Mouse (Mus musculus) G1E (cell line): ENCODE measurements around the gene Ralgps1. TPM values are rescaled to one million over a fixed set of nuclear protein-coding genes. Genes with fewer than 3 reads are reported as not detected.
A peak's percentile ranks its signal among the peaks of the same experiment; 100 is the strongest.

Experiments
- ATAC-seq: 2 replicates; pipeline ENCODE4 v1.8.0; 2016; ENCODE audit warnings: mild to moderate bottlenecking; ENCODE audit not compliant: insufficient number of reproducible peaks, poor library complexity, low FRiP score, severe bottlenecking; ENCODE audit errors: extremely low read depth
- DNase-seq: peaks from one replicate; pipeline ENCODE4 v3.0.0; 2012; ENCODE audit warnings: low spot score
- H3K27me3 ChIP-seq: 2 replicates; pipeline ENCODE4 v1.6.1; 2012; ENCODE audit warnings: mild to moderate bottlenecking, low read length, inconsistent platforms; ENCODE audit not compliant: insufficient read depth
- H3K36me3 ChIP-seq: replicated peaks from 2 replicates; pipeline ENCODE3; 2012; ENCODE audit warnings: mild to moderate bottlenecking, inconsistent platforms
- H3K4me1 ChIP-seq: 2 replicates; pipeline ENCODE4 v1.6.1; 2012; ENCODE audit warnings: low read depth, low read length, inconsistent platforms, mixed read lengths; ENCODE audit not compliant: insufficient read depth
- H3K4me3 ChIP-seq: 2 replicates; pipeline ENCODE4 v1.5.1; 2012; ENCODE audit warnings: low read depth, mild to moderate bottlenecking, inconsistent platforms, low read length, moderate library complexity, mixed read lengths
- H3K9me3 ChIP-seq: replicated peaks from 2 replicates; pipeline ENCODE4 v1.6.1; 2012; ENCODE audit warnings: inconsistent platforms
- CTCF ChIP-seq: IDR thresholded peaks from 2 replicates; pipeline ENCODE4 v1.5.1; 2012; ENCODE audit warnings: low read depth, low read length, inconsistent platforms, mixed read lengths
- GATA1 ChIP-seq: IDR thresholded peaks from 2 replicates; pipeline ENCODE4 v1.6.1; 2012; ENCODE audit warnings: borderline replicate concordance, low read length, inconsistent platforms, mixed read lengths
- GATA2 ChIP-seq: IDR thresholded peaks from 2 replicates; pipeline ENCODE4 v1.6.1; 2012; ENCODE audit warnings: low read depth, low read length, inconsistent platforms, borderline replicate concordance
- POLR2AphosphoS5 ChIP-seq: IDR thresholded peaks from 2 replicates; pipeline ENCODE4 v1.6.1; 2012; ENCODE audit warnings: low read depth, low read length, inconsistent platforms; ENCODE audit not compliant: insufficient replicate concordance
- TAL1 ChIP-seq: conservative IDR thresholded peaks from 2 replicates; pipeline ENCODE4 v1.6.1; 2012; ENCODE audit warnings: low read depth, low read length, inconsistent platforms, mixed read lengths
- polyA plus RNA-seq: library from polyadenylated mRNA; stranded (reverse); fragments of >175 nt; gene quantifications from 2 replicates; pipeline ENCODE4 v1.2.3, GENCODE M21; 2012
- total RNA-seq, 2 experiments: library from RNA; stranded (forward) in 1 of 2; stranded (reverse) in 1 of 2; fragments of 200-1000 nt in 1 of 2; fragments of >200 nt in 1 of 2; fragmentation: Nextera tagmentation in 1 of 2; gene quantifications; 2 replicates each; pipeline ENCODE4 v1.2.3; 2014 to 2017

The Ralgps1 gene
- total and polyA plus RNA-seq, 3 experiments, result 1.8 to 6.4 (median 3.4) TPM

DNA sequence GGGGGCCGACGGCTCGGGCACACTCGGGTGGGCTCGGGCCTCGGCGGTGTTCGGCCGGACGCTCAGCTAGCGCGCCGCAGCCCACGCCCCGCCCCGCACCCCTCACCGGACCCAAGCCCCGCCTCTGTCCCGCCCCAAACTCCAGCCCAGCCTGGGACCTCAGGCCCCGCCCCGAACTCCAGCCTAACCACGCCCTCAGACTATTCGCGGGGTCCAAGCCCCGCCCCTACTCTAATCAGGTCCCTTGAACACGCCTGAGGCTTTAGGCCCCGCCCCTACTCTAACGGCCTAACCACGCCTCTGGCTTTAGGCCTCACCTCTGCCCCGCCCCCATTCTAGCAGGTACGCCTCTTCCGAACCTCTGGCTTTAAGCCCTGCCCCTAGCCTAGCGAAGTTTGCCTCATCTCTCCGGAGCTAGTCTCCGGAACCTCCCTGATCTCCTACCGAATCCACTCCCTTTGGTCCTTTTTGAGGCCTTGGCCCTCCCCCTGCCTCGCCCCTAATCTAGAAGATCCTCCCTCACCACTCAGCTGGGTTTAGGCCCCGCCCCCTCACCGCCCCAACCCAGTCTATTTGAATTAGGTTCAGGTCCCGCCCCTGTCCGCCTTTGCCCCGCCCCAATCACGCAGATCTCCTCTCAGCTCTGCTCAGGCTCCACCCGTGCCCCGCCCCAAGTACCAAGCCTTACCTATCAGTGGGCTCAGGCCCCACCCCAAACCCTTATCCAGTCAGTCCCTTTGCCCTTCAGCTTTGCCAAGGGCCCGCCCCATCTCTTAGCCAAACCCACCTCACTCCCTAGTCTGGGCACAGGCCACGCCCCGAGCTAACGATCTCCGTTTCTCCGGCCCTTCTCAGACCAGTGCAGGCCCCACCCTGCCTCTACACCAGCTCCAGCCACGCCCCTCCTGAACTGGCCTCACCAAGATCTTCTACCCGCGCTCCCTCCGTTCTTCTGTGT lies 240.5 kb downstream of the Ralgps1 start:
- H3K27me3 ChIP-seq, result peaks cover 57% of the 10 kb centered on the region
- ATAC-seq (peak; percentile 88), DNase-seq (peak; percentile 93)
- no peaks in the 10 kb centered on the region for H3K36me3 ChIP-seq
- TF ChIP-seq GATA1 (no peak), GATA2 (no peak), CTCF (no peak), TAL1 (no peak), POLR2AphosphoS5 (no peak)
- H3K4me1 ChIP-seq, result peaks cover 34% of the 10 kb centered on the region
- peak overlapping the region; percentile 75 for H3K4me3 ChIP-seq
- H3K9me3 ChIP-seq, result no peaks in the 10 kb centered on the region

DNA sequence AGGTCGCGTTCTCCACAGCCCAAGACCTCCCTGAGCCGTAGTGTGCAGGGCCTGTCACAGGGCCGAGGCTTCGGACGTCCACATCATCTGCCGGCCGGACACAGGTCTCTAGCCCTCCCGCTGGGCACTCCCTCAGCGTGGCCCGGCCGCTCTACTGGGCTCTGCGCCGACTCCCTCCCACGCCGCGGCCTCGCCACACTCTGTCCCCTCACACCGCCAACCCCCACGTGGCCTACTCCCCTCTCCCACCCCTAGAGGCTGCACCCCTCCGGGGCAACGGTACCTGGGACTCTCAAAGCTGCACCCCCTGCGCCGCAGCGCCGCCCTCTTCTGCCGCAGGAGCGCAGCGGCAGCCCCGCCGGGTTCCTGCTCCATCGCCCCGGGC lies 241.2 kb downstream of the Ralgps1 start:
- no peak for TF ChIP-seq TAL1
- no peak for TF ChIP-seq GATA1
- no peak for TF ChIP-seq CTCF
- TF ChIP-seq POLR2AphosphoS5, result no peak
- TF ChIP-seq GATA2, result no peak

GRCm38 (mm10) chr2:33129696-33130095 lies 241.6 kb downstream of the Ralgps1 start:
- Histone ChIP-seq H3K4me3 (peak overlapping the region; percentile 75; the same call in 1 of the 2 replicates), H3K36me3 (no peaks in the 10 kb centered on the region), H3K4me1 (peaks cover 34% of the 10 kb centered on the region), H3K27me3 (peaks cover 55% of the 10 kb centered on the region), H3K9me3 (no peaks in the 10 kb centered on the region)
- DNase-seq, result no peak
- no peak for ATAC-seq
- TF ChIP-seq GATA2 (no peak), TAL1 (no peak), GATA1 (no peak), POLR2AphosphoS5 (no peak), CTCF (no peak)

More for the DNA sequence above, 241.2 kb downstream of the Ralgps1 start:
- ATAC-seq (no peak), DNase-seq (no peak)
- Histone ChIP-seq H3K36me3 (no peaks in the 10 kb centered on the region), H3K9me3 (no peaks in the 10 kb centered on the region), H3K27me3 (peaks cover 57% of the 10 kb centered on the region), H3K4me1 (peaks cover 34% of the 10 kb centered on the region), H3K4me3 (peak overlapping the region; percentile 75)

DNA sequence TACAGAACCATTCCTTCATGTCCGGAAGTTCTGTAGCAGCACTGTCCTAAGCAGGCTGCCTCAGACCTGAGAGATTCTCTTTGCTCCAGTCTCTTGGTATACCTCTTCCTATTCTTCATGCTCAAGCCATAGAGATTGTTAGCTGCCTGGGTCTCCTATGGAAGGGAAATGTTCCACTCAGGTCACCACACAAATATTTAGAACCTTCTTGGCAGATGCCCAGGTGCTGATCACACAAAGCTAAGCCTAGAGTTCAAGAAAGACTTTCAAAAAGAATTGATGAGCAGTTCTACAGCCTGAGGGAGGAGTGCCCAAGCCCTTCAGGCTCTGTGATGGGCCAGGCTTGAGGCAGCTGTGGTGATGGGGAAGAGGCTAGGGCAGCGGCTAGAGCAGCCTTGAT lies 242.3 kb downstream of the Ralgps1 start:
- peaks cover 34% of the 10 kb centered on the region for H3K4me1 ChIP-seq
- no peak for DNase-seq
- no peaks in the 10 kb centered on the region for H3K9me3 ChIP-seq
- H3K36me3 ChIP-seq, result no peaks in the 10 kb centered on the region
- peaks cover 52% of the 10 kb centered on the region for H3K27me3 ChIP-seq
- no peak overlapping the region for H3K4me3 ChIP-seq
- no peak for ATAC-seq
- TF ChIP-seq TAL1 (no peak), POLR2AphosphoS5 (no peak), GATA2 (no peak), GATA1 (no peak), CTCF (no peak)

DNA sequence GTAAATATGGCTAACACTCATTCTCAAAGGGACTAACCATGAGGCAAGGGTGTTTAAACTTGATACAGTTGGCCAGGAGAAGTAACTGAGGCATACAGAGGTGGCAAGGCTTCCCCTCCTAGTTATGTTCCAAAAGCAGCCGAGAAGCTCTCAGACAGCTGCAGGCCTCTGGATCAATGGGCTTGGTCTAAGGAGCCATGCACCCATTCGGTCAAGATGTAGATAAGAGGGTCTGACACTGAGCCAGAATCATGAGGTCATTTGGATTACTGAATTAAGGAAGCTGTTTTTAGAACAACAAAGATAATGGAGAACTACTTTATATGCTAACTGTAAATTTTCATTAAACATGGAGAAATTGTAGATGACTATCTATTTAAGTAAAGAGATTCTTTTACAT lies 244.0 kb downstream of the Ralgps1 start:
- DNase-seq (no peak), ATAC-seq (no peak)
- no peaks in the 10 kb centered on the region for H3K9me3 ChIP-seq
- no peak for TF ChIP-seq GATA1
- no peak for TF ChIP-seq GATA2
- no peak for TF ChIP-seq TAL1
- TF ChIP-seq POLR2AphosphoS5, result no peak
- no peak for TF ChIP-seq CTCF
- H3K4me3 ChIP-seq, result no peak overlapping the region
- no peaks in the 10 kb centered on the region for H3K36me3 ChIP-seq
- H3K27me3 ChIP-seq, result peaks cover 43% of the 10 kb centered on the region
- peaks cover 29% of the 10 kb centered on the region for H3K4me1 ChIP-seq

DNA sequence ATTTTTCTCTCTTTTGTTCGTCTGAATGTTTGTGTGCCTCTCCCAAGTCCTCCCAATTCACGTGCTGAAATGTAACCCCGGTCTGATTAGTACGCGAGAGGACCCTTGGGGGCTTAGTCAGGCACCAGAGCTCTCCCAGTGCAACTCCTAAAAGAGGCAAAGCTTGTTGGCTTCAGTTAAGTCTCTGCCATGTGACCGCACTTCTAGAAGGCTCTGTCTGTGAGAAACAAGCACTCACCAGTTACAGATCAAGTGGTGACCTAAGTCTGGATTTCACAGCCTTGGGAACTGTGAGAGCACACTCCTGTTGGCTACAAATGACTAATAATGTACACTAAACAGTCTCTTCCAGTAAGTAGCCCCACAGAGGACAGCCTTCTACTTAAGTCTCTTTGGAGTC lies 248.4 kb downstream of the Ralgps1 start:
- DNase-seq (no peak), ATAC-seq (no peak)
- TF ChIP-seq TAL1, result no peak
- no peak for TF ChIP-seq GATA2
- no peak for TF ChIP-seq GATA1
- no peak for TF ChIP-seq CTCF
- TF ChIP-seq POLR2AphosphoS5, result no peak
- Histone ChIP-seq H3K27me3 (peaks cover 20% of the 10 kb centered on the region), H3K4me1 (no peaks in the 10 kb centered on the region), H3K36me3 (no peaks in the 10 kb centered on the region), H3K4me3 (no peak overlapping the region), H3K9me3 (no peaks in the 10 kb centered on the region)
